14 mouse cellular contexts compared by ENCODE assay signal in the genomic region with DNA sequence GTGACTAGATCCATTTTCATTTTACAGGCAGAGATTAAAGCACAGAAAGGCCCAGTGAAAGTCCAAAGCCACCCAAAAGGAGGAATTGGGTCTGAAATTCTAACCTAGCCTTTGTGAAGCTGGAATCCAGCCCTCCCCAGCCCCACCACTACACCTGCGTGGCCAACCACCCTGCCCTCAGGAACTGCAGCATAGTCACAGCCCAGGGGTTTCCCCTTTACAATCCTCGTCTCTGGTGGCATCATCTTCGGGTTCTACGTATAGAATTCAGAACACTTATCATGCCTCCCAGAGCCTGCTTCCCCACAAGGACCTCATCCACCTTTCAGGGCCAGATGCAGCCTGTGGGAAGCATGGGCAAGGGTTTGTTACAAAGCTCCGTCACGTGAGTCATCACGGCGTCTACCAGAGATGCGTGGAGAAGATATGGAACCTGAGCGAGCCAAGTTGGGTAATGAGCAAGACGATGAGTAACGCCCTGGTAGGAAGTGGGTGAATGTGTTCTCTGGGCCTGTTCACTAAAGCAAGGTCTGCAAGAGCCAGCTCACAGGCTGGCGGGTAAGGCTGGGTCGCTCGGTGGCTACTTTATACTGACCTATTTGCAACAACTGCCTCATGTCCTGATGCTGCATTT.
A peak's percentile ranks its signal among the peaks of the same experiment; 100 is the strongest.
DNase-seq lines count a peak whose midpoint lies in the region; ATAC-seq lines count a peak whose summit lies in the region.
"Had no signal": no experiment of that assay in that cellular context is flagged by ENCODE, and none has a peak within 500 bp of the region (broad histone marks: within the 10 kb centered on the region; RNA-seq: fewer than 3 reads in every experiment).

No protein-coding gene starts in this region.

- no peaks in the 10 kb centered on the region for H3K36me3 ChIP-seq in stomach, embryonic 16.5 days (ENCODE audit: control insufficient read depth, insufficient read depth, low read length)
- H3K36me3 ChIP-seq: embryonic facial prominence, embryonic 15.5 days; heart, embryonic 12.5 days; hindbrain, embryonic 15.5 days had no signal

- no peaks in the 10 kb centered on the region for H3K27me3 ChIP-seq in stomach, embryonic 16.5 days (ENCODE audit: control insufficient read depth, insufficient read depth, low read length)
- H3K27me3 ChIP-seq: embryonic facial prominence, embryonic 15.5 days; heart, embryonic 12.5 days; hindbrain, embryonic 15.5 days had no signal

- H3K4me3 ChIP-seq in stomach, embryonic 16.5 days (replicated peaks; ENCODE audit: low read length): no peak overlapping the region
- H3K4me3 ChIP-seq: embryonic facial prominence, embryonic 15.5 days; heart, embryonic 12.5 days; hindbrain, embryonic 15.5 days had no signal

- WGBS in stomach, embryonic 16.5 days: 79% methylated on average over 15 of the region's 15 CpGs

- peak; percentile 91 for ATAC-seq in granulocyte monocyte progenitor cell, adult 5-6 weeks (replicated peaks; ENCODE audit: poor library complexity, severe bottlenecking)
- ATAC-seq in stomach, embryonic 16.5 days (ENCODE audit: insufficient read depth, low FRiP score): no peak; the same call in 1 of the 2 replicates

- DNase-seq in thymus, postnatal 14 days: peak; percentile 24
- DNase-seq in thymus, postnatal 25 days: no peak
- DNase-seq in T-cell, adult 2 months (ENCODE audit: low spot score): peak; percentile 54
- no peak for DNase-seq in lung, postnatal 14 days
- no peak for DNase-seq in cerebellum, adult 11-12 months
- DNase-seq in spleen, adult 18-20 months: no peak
- DNase-seq: lung, adult 2 months; retina, postnatal 1 day; thymus, adult 18-20 months had no signal

- H3K27ac ChIP-seq in stomach, embryonic 16.5 days (ENCODE audit: low read length): peak overlapping the region; percentile 67
- H3K27ac ChIP-seq: hindbrain, embryonic 15.5 days had no signal

- no peak overlapping the region for H3K4me2 ChIP-seq in stomach, embryonic 16.5 days (ENCODE audit: low read depth, low read length)
- H3K4me2 ChIP-seq: embryonic facial prominence, embryonic 15.5 days; heart, embryonic 12.5 days; hindbrain, embryonic 15.5 days had no signal

- no peaks in the 10 kb centered on the region for H3K9me3 ChIP-seq in stomach, embryonic 16.5 days (replicated peaks; ENCODE audit: control insufficient read depth, low read length)
- H3K9me3 ChIP-seq: embryonic facial prominence, embryonic 15.5 days; heart, embryonic 12.5 days; hindbrain, embryonic 15.5 days had no signal

- H3K4me1 ChIP-seq in stomach, embryonic 16.5 days (ENCODE audit: control insufficient read depth, insufficient read depth, low read length): no peaks in the 10 kb centered on the region

- no peak overlapping the region for H3K9ac ChIP-seq in stomach, embryonic 16.5 days (ENCODE audit: low read length)
- H3K9ac ChIP-seq: embryonic facial prominence, embryonic 15.5 days; heart, embryonic 12.5 days; hindbrain, embryonic 15.5 days had no signal

Comparison
In these comparisons a context has a peak if more than half of its experiments do, and no peak if none do; other contexts are left out.
1. DNase-seq: peak in thymus, postnatal 14 days (single experiment) and T-cell, adult 2 months (single experiment); none in thymus, postnatal 25 days (single experiment), lung, postnatal 14 days (single experiment), cerebellum, adult 11-12 months (single experiment) and spleen, adult 18-20 months (0 of 2).